19 mouse cellular contexts compared by ENCODE assay signal in genomic region chr13:120320721-120321120, GRCm38 (mm10). TPM values are rescaled to one million over a fixed set of nuclear protein-coding genes. Genes with fewer than 3 reads are reported as not detected.
DNase-seq lines count a peak whose midpoint lies in the region; ATAC-seq lines count a peak whose summit lies in the region.
"Had no signal": no experiment of that assay in that cellular context is flagged by ENCODE, and none has a peak within 500 bp of the region (broad histone marks: within the 10 kb centered on the region; RNA-seq: fewer than 3 reads in every experiment).

No protein-coding gene starts in this region.

- no peaks in the 10 kb centered on the region for H3K27me3 ChIP-seq in kidney, embryonic 14.5 days (ENCODE audit: control insufficient read depth, insufficient read depth, low read length)
- H3K27me3 ChIP-seq: heart, embryonic 15.5 days had no signal

- no peaks in the 10 kb centered on the region for H3K4me1 ChIP-seq in kidney, embryonic 14.5 days (ENCODE audit: control insufficient read depth, insufficient read depth, low read length)
- H3K4me1 ChIP-seq: heart, embryonic 15.5 days had no signal

- no peak overlapping the region for H3K9ac ChIP-seq in kidney, embryonic 14.5 days (ENCODE audit: low read depth, low read length)
- H3K9ac ChIP-seq: heart, embryonic 15.5 days had no signal

- no peaks in the 10 kb centered on the region for H3K9me3 ChIP-seq in kidney, embryonic 14.5 days (ENCODE audit: control insufficient read depth, low read length)
- H3K9me3 ChIP-seq: heart, embryonic 15.5 days had no signal

- H3K27ac ChIP-seq in kidney, embryonic 14.5 days (ENCODE audit: low read depth, low read length): no peak overlapping the region
- H3K27ac ChIP-seq: heart, embryonic 15.5 days had no signal

- intact Hi-C loops in heart, postnatal 36 days (cut with DNase I): no loop called here

- DNase-seq in kidney, postnatal 14 days: no peak
- peak; percentile 21 for DNase-seq in CD4-positive, CD25-positive, alpha-beta regulatory T cell, adult 2 months (ENCODE audit: low read depth, low spot score)
- DNase-seq in NIH3T3 (ENCODE audit: low read depth): peak; percentile 15
- no peak for DNase-seq in heart, postnatal 36 days
- DNase-seq in cerebellum, adult 9-11 months: no peak
- DNase-seq: adrenal gland, postnatal 36 days; cerebellum, postnatal 25 days; kidney, adult 9 months; lung, postnatal 4 days; thymus, adult 18-20 months had no signal

- H3K4me3 ChIP-seq in kidney, embryonic 14.5 days (ENCODE audit: low read length): no peak overlapping the region
- H3K4me3 ChIP-seq: heart, embryonic 15.5 days had no signal

- H3K36me3 ChIP-seq in kidney, embryonic 14.5 days (ENCODE audit: control insufficient read depth, insufficient read depth, low read length): no peaks in the 10 kb centered on the region
- H3K36me3 ChIP-seq: heart, embryonic 15.5 days had no signal

- ATAC-seq in kidney, embryonic 14.5 days (ENCODE audit: low FRiP score, low TSS enrichment): peak; percentile 52; the same call in 1 of the 2 replicates
- ATAC-seq in megakaryocyte-erythroid progenitor cell, adult 5-6 weeks (replicated peaks; ENCODE audit: low FRiP score, low TSS enrichment, poor library complexity, severe bottlenecking): 0 out of 2 replicates have a peak, but pooled peaks have one; percentile 10
- ATAC-seq: hindbrain, embryonic 16.5 days had no signal

- H3K4me2 ChIP-seq in kidney, embryonic 14.5 days (replicated peaks; ENCODE audit: low read depth, low read length): no peak overlapping the region
- H3K4me2 ChIP-seq: heart, embryonic 15.5 days; liver, embryonic 11.5 days had no signal

- 89% methylated on average over 1 of the region's 1 CpGs for WGBS in kidney, embryonic 14.5 days

RNA-seq across cellular contexts. Expression of gene Tcstv3, which starts 4.0 kb away (rescaled TPM):
- polyA plus RNA-seq in kidney, embryonic 14.5 days (2014; fragmentation: Nextera tagmentation; extraction: Ambion mirVana): not detected in 2 replicates
- not detected in 2 replicates for total RNA-seq in megakaryocyte-erythroid progenitor cell, adult 5-6 weeks (2014; fragmentation: Nextera tagmentation)
- not detected in 2 replicates for total RNA-seq in megakaryocyte-erythroid progenitor cell, adult 5-6 weeks (2017)
- not detected for total RNA-seq in heart, postnatal 36 days (2021)
- total RNA-seq: adrenal gland, postnatal 36 days; left cerebral cortex, postnatal 10 days; midbrain, postnatal 0 days had no signal
- polyA plus RNA-seq: gonadal fat pad, adult 2 months; heart, embryonic 15.5 days; hindbrain, embryonic 16.5 days; liver, embryonic 11.5 days; midbrain, postnatal 0 days; neural tube, embryonic 14.5 days had no signal

RNA-seq across cellular contexts. Expression of gene BC147527, which starts 20.5 kb away (rescaled TPM):
- 0.27 and 0.35 TPM in 2 replicates for polyA plus RNA-seq in kidney, embryonic 14.5 days (2014; fragmentation: Nextera tagmentation; extraction: Ambion mirVana)
- total RNA-seq in megakaryocyte-erythroid progenitor cell, adult 5-6 weeks (2014; fragmentation: Nextera tagmentation): 0.57 TPM in 1 of 2 replicates, not detected in the other
- total RNA-seq in megakaryocyte-erythroid progenitor cell, adult 5-6 weeks (2017): 3.7 and 4.2 TPM in 2 replicates
- total RNA-seq in heart, postnatal 36 days (2021): under 1 TPM in 1 of 2 experiments, not detected in 1; 0.22 TPM
- total RNA-seq: adrenal gland, postnatal 36 days; left cerebral cortex, postnatal 10 days; midbrain, postnatal 0 days had no signal
- polyA plus RNA-seq: hindbrain, embryonic 16.5 days; midbrain, postnatal 0 days; neural tube, embryonic 14.5 days had no signal

RNA-seq across cellular contexts. Expression of gene AF067061, which starts 57.8 kb away (rescaled TPM):
- polyA plus RNA-seq in kidney, embryonic 14.5 days (2014; fragmentation: Nextera tagmentation; extraction: Ambion mirVana): not detected in 2 replicates
- not detected in 2 replicates for total RNA-seq in megakaryocyte-erythroid progenitor cell, adult 5-6 weeks (2014; fragmentation: Nextera tagmentation)
- total RNA-seq in megakaryocyte-erythroid progenitor cell, adult 5-6 weeks (2017): not detected in 2 replicates
- not detected for total RNA-seq in heart, postnatal 36 days (2021)
- total RNA-seq: adrenal gland, postnatal 36 days; left cerebral cortex, postnatal 10 days; midbrain, postnatal 0 days had no signal
- polyA plus RNA-seq: gonadal fat pad, adult 2 months; heart, embryonic 15.5 days; hindbrain, embryonic 16.5 days; liver, embryonic 11.5 days; midbrain, postnatal 0 days; neural tube, embryonic 14.5 days had no signal

Comparison
In these comparisons a context has a peak if more than half of its experiments do, and no peak if none do; other contexts are left out.
1. DNase-seq: peak in CD4-positive, CD25-positive, alpha-beta regulatory T cell, adult 2 months (single experiment) and NIH3T3 (single experiment); none in kidney, postnatal 14 days (single experiment), heart, postnatal 36 days (0 of 2) and cerebellum, adult 9-11 months (single experiment).